Mouse (Mus musculus) olfactory bulb, adult 2 months (tissue): ENCODE data around the gene Sgsm2.

Experiments used
- CTCF ChIP-seq: fragments of 200-500 bp; IDR thresholded peaks from 2 replicates; pipeline ENCODE4 v1.5.1; 2012; ENCODE audit warnings: low read depth, mild to moderate bottlenecking, low read length, moderate library complexity; ENCODE audit not compliant: insufficient read depth
- POLR2A ChIP-seq: fragments of 200-500 bp; IDR thresholded peaks from 2 replicates; pipeline ENCODE4 v1.6.1; 2012; ENCODE audit warnings: mild to moderate bottlenecking, low read depth, low read length, moderate library complexity; ENCODE audit not compliant: insufficient read depth

DNA sequence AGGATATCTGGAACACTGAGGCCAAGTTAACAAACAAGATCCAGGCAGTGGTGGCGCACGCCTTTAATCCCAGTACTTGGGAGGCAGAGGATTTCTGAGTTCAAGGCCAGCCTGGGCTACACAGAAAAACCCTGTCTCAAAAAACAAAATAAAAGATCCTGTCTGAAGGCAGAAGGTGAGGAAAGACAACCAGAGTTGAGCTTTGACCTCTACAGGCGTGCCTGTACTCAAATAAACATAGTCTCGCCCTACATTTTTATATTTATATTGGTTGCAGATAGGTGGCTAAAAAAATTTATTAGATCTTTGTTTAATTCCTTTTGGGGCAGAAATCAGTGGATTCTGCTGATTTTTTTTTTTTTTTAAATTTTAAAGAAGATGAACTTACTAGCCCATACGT, 5.6 kb upstream of the Sgsm2 start:
- TF ChIP-seq CTCF (no peak), POLR2A (no peak)
